Mouse (Mus musculus) activated CD4-positive, CD25-positive, alpha-beta regulatory T cell, adult 4 months (primary cell): ENCODE results near the gene Gm11757. TPM values are rescaled to one million over a fixed set of nuclear protein-coding genes. Genes with fewer than 3 reads are reported as not detected.
"Not testable (repeated sequence)": the region's sequence is repeated elsewhere in the genome, so short reads cannot be mapped to it uniquely, and the experiment has no call there.

Experiments
- ATAC-seq: one replicate; pipeline ENCODE4 v1.8.0; 2017
- polyA plus RNA-seq, 2 experiments: library from polyadenylated mRNA; unstranded; fragments of 100-300 nt; shearing (Covaris generic); gene quantifications; one replicate each; pipeline ENCODE4 v1.2.1; 2017

Gene Gm11757
- polyA plus RNA-seq, result not detected

DNA sequence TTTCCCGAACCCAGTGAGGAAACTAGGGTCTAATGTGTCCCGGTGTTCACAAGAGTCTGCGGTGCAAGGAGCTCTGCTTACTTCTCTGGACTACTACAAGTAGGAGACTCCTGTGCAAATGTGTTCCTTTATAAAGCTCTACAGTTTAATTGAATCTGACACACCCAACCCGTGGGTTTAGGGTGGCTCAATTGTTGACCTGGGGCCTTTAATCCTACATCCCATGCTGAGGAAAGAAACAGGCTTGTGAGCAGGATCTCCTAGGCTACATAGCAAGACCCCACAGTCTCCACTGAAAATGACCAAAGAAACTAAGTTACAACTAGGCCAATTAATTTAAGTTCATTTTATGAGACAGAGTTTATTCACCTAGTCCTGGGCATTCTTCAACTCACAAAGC lies at the start of gene Gm11757:
Gm11757 (minus strand) TSS at position 101 of the 400 bp plus-strand sequence.
- not testable (repeated sequence) for ATAC-seq

DNA sequence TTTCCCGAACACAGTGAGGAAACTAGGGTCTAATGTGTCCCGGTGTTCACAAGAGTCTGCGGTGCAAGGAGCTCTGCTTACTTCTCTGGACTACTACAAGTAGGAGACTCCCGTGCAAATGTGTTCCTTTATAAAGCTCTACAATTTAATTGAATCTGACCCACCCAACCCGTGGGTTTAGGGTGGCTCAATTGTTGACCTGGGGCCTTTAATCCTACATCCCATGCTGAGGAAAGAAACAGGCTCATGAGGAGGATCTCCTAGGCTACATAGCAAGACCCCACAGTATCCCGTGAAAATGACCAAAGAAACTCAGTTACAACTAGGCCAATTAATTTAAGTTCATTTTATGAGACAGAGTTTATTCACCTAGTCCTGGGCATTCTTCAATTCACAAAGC lies 29.7 kb upstream of the Gm11757 start, which contains the start of gene Gm11756:
Gm11756 (minus strand) TSS at position 101 of the 400 bp plus-strand sequence.
- not testable (repeated sequence) for ATAC-seq

DNA sequence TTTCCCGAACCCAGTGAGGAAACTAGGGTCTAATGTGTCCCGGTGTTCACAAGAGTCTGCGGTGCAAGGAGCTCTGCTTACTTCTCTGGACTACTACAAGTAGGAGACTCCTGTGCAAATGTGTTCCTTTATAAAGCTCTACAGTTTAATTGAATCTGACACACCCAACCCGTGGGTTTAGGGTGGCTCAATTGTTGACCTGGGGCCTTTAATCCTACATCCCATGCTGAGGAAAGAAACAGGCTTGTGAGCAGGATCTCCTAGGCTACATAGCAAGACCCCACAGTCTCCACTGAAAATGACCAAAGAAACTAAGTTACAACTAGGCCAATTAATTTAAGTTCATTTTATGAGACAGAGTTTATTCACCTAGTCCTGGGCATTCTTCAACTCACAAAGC lies 14.9 kb upstream of the Gm11757 start, which contains the start of gene Gm13871:
Gm13871 (minus strand) TSS at position 101 of the 400 bp plus-strand sequence.
- not testable (repeated sequence) for ATAC-seq

DNA sequence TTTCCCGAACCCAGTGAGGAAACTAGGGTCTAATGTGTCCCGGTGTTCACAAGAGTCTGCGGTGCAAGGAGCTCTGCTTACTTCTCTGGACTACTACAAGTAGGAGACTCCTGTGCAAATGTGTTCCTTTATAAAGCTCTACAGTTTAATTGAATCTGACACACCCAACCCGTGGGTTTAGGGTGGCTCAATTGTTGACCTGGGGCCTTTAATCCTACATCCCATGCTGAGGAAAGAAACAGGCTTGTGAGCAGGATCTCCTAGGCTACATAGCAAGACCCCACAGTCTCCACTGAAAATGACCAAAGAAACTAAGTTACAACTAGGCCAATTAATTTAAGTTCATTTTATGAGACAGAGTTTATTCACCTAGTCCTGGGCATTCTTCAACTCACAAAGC lies 14.7 kb downstream of the Gm11757 start, which contains the start of gene Gm11758:
Gm11758 (minus strand) TSS at position 101 of the 400 bp plus-strand sequence.
- not testable (repeated sequence) for ATAC-seq

Other genes with a start within 250 kb of the Gm11757 start
- not detected for gene Gm11239, start 222.8 kb downstream of the Gm11757 start, polyA plus RNA-seq
- not detected for gene Gm428, start 207.6 kb downstream of the Gm11757 start, polyA plus RNA-seq
- gene Rasef, start 100.1 kb downstream of the Gm11757 start, polyA plus RNA-seq, result not detected
- gene Gm11758, start 14.8 kb downstream of the Gm11757 start, polyA plus RNA-seq, result not detected
- gene Gm13871, start 14.8 kb upstream of the Gm11757 start, polyA plus RNA-seq, result not detected
- gene Gm11756, start 29.6 kb upstream of the Gm11757 start, polyA plus RNA-seq, result not detected
- not detected for gene 2310002L09Rik, start 59.7 kb upstream of the Gm11757 start, polyA plus RNA-seq
- gene Frmd3, start 122.3 kb upstream of the Gm11757 start, polyA plus RNA-seq, result under 1 TPM in 1 of 2 experiments, not detected in 1; 0.30 TPM